8 mouse cellular contexts compared by ENCODE assay signal in genomic region chr12:78055956-78056355, GRCm38 (mm10).
DNase-seq lines count a peak whose midpoint lies in the region; ATAC-seq and TF ChIP-seq lines count a peak whose summit lies in the region.

No protein-coding gene starts in this region.

- no peak overlapping the region for H3K4me3 ChIP-seq in E14TG2a.4 (replicated peaks; ENCODE audit: low read length)
- no peak overlapping the region for H3K4me3 ChIP-seq in embryonic facial prominence, embryonic 10.5 days
- 0 out of 2 replicates have a peak overlapping the region, but pooled peaks have one; percentile 18 for H3K4me3 ChIP-seq in heart, embryonic 13.5 days
- H3K4me3 ChIP-seq in liver, embryonic 13.5 days (replicated peaks) = no peak overlapping the region
- peak overlapping the region; percentile 18 for H3K4me3 ChIP-seq in neural tube, embryonic 13.5 days

- peak; percentile 64 for TF ChIP-seq CTCF in E14TG2a.4 (conservative IDR thresholded peaks at IDR 0.05; ENCODE audit: low read length)

- H3K4me1 ChIP-seq in E14TG2a.4 (replicated peaks; ENCODE audit: low read depth, low read length) = 0 out of 2 replicates have a peak, but pooled peaks cover 3% of the 10 kb centered on the region
- no peaks in the 10 kb centered on the region for H3K4me1 ChIP-seq in embryonic facial prominence, embryonic 10.5 days
- 0 out of 2 replicates have a peak, but pooled peaks cover 2% of the 10 kb centered on the region for H3K4me1 ChIP-seq in heart, embryonic 13.5 days
- H3K4me1 ChIP-seq in liver, embryonic 13.5 days (replicated peaks) = no peaks in the 10 kb centered on the region
- peaks cover 4% of the 10 kb centered on the region for H3K4me1 ChIP-seq in neural tube, embryonic 13.5 days (replicated peaks)

- peak; percentile 28 for DNase-seq in adrenal gland, adult 2 months
- DNase-seq in embryonic facial prominence, embryonic 10.5 days (ENCODE audit: low spot score) = peak; percentile 57
- DNase-seq in kidney, postnatal 10 days = peak; percentile 68
- DNase-seq in liver, embryonic 13.5 days = peak; percentile 6
- peak; percentile 15 to 21 for DNase-seq in urinary bladder, postnatal 36 days (ENCODE audit: low spot score in 2 of 2)

- ATAC-seq in heart, embryonic 13.5 days (ENCODE audit: extremely low read depth, insufficient number of reproducible peaks, low FRiP score, low TSS enrichment) = no peak
- ATAC-seq in liver, embryonic 13.5 days (ENCODE audit: low read depth) = no peak
- ATAC-seq in neural tube, embryonic 13.5 days (ENCODE audit: low read depth) = peak; percentile 50

- peak overlapping the region; percentile 57 for H3K4me2 ChIP-seq in heart, embryonic 13.5 days
- no peak overlapping the region for H3K4me2 ChIP-seq in liver, embryonic 13.5 days
- H3K4me2 ChIP-seq in neural tube, embryonic 13.5 days = peak overlapping the region; percentile 51

- no peak overlapping the region for H3K9ac ChIP-seq in heart, embryonic 13.5 days
- H3K9ac ChIP-seq in liver, embryonic 13.5 days = no peak overlapping the region
- peak overlapping the region; percentile 51; the same call in 1 of the 2 replicates for H3K9ac ChIP-seq in neural tube, embryonic 13.5 days

- no peaks in the 10 kb centered on the region for H3K9me3 ChIP-seq in E14TG2a.4 (ENCODE audit: low read length)
- H3K9me3 ChIP-seq in embryonic facial prominence, embryonic 10.5 days = no peaks in the 10 kb centered on the region
- H3K9me3 ChIP-seq in heart, embryonic 13.5 days = no peaks in the 10 kb centered on the region
- no peaks in the 10 kb centered on the region for H3K9me3 ChIP-seq in liver, embryonic 13.5 days (replicated peaks)
- no peaks in the 10 kb centered on the region for H3K9me3 ChIP-seq in neural tube, embryonic 13.5 days

- WGBS in embryonic facial prominence, embryonic 10.5 days = 6% methylated on average over 9 of the region's 9 CpGs
- whole genome bisulfite sequencing in heart, embryonic 13.5 days = 4% methylated on average over 9 of the region's 9 CpGs
- 6% methylated on average over 9 of the region's 9 CpGs for WGBS in liver, embryonic 13.5 days (ENCODE audit: insufficient replicate concordance)
- 4% methylated on average over 9 of the region's 9 CpGs for WGBS in neural tube, embryonic 13.5 days

- no peak overlapping the region for H3K27ac ChIP-seq in embryonic facial prominence, embryonic 10.5 days (replicated peaks)
- H3K27ac ChIP-seq in heart, embryonic 13.5 days (replicated peaks) = no peak overlapping the region
- no peak overlapping the region for H3K27ac ChIP-seq in liver, embryonic 13.5 days
- H3K27ac ChIP-seq in neural tube, embryonic 13.5 days (replicated peaks) = no peak overlapping the region

- H3K27me3 ChIP-seq in E14TG2a.4 (ENCODE audit: insufficient read depth, low read length) = peaks cover 20% of the 10 kb centered on the region
- peaks cover 13% of the 10 kb centered on the region for H3K27me3 ChIP-seq in embryonic facial prominence, embryonic 10.5 days (replicated peaks; ENCODE audit: low read depth, poor library complexity, severe bottlenecking)
- peaks cover 16% of the 10 kb centered on the region for H3K27me3 ChIP-seq in heart, embryonic 13.5 days (replicated peaks)
- no peaks in the 10 kb centered on the region for H3K27me3 ChIP-seq in liver, embryonic 13.5 days
- H3K27me3 ChIP-seq in neural tube, embryonic 13.5 days = no peaks in the 10 kb centered on the region; the same call in none of the 2 replicates

- no peaks in the 10 kb centered on the region for H3K36me3 ChIP-seq in E14TG2a.4 (ENCODE audit: insufficient read depth, low read length)
- H3K36me3 ChIP-seq in embryonic facial prominence, embryonic 10.5 days (replicated peaks) = no peaks in the 10 kb centered on the region
- no peaks in the 10 kb centered on the region for H3K36me3 ChIP-seq in heart, embryonic 13.5 days
- H3K36me3 ChIP-seq in liver, embryonic 13.5 days = no peaks in the 10 kb centered on the region
- no peaks in the 10 kb centered on the region for H3K36me3 ChIP-seq in neural tube, embryonic 13.5 days

Comparison
In these comparisons a context has a peak if more than half of its experiments do, and no peak if none do; other contexts are left out.
1. H3K4me3 ChIP-seq: peak in heart, embryonic 13.5 days (single experiment) and neural tube, embryonic 13.5 days (single experiment); none in E14TG2a.4 (single experiment), embryonic facial prominence, embryonic 10.5 days (single experiment) and liver, embryonic 13.5 days (single experiment).
2. DNase-seq: peak in every context shown above with its lines; median percentile 68 in kidney, postnatal 10 days; 57 in embryonic facial prominence, embryonic 10.5 days; 28 in adrenal gland, adult 2 months; 18 in urinary bladder, postnatal 36 days; 6 in liver, embryonic 13.5 days.